Mouse (Mus musculus): Measurements from ENCODE around the gene Kcnh3. TPM values are rescaled to one million over a fixed set of nuclear protein-coding genes. Genes with fewer than 3 reads are reported as not detected.

The Kcnh3 gene
- polyA plus RNA-seq, 1 experiment from 2014 or later, result 0.28 TPM

GRCm38 (mm10) chr15:99259730-99260252 lies 35.1 kb downstream of the Kcnh3 start:
- 0 out of 2 replicates have a peak, but pooled peaks have one; percentile 32 for ATAC-seq (ENCODE audit: low FRiP score, low read depth)
- Histone ChIP-seq H3K4me1 (peaks cover 5% of the 10 kb centered on the region; the same call in 1 of the 2 replicates), H3K36me3 (no peaks in the 10 kb centered on the region), H3K27ac (no peak overlapping the region), H3K9me3 (no peaks in the 10 kb centered on the region), H3K9ac (no peak overlapping the region), H3K4me2 (replicated peaks) (peak overlapping the region; percentile 49), H3K4me3 (peak overlapping the region; percentile 17; the same call in 1 of the 2 replicates), H3K27me3 (no peaks in the 10 kb centered on the region)
- WGBS, result 4% methylated on average over 8 of the region's 10 CpGs

GRCm38 (mm10) chr15:99262702-99263101 lies 38.0 kb downstream of the Kcnh3 start:
- no peaks in the 10 kb centered on the region for H3K9me3 ChIP-seq
- H3K4me2 ChIP-seq (replicated peaks), result no peak overlapping the region
- no peak overlapping the region for H3K4me3 ChIP-seq
- no peak overlapping the region for H3K27ac ChIP-seq
- no peaks in the 10 kb centered on the region for H3K27me3 ChIP-seq
- ATAC-seq (ENCODE audit: low FRiP score, low read depth), result no peak
- no peak overlapping the region for H3K9ac ChIP-seq
- no peaks in the 10 kb centered on the region for H3K36me3 ChIP-seq
- 34% methylated on average over 10 of the region's 10 CpGs for WGBS
- H3K4me1 ChIP-seq, result peaks cover 5% of the 10 kb centered on the region; the same call in 1 of the 2 replicates

DNA sequence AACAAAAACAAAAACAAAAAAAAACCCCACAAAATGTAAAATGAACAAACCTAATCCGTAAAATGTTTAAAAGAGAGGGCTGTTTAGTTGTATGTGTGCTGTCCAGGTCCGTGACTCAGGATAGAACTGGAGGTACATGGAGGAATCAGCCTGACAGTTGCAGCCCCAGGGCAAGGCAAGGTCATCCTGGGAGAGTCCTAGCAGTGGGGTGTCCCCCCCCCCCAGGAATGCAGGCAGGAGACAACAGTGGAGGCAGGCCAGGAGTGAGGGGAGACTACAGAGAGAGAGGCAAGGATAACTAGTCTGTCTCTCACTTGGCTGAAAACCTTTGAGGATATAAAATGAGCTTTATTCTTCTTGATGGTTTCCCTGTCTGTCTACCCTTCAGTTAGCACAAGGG lies 39.7 kb downstream of the Kcnh3 start:
- no peaks in the 10 kb centered on the region for H3K9me3 ChIP-seq
- no peak for ATAC-seq (ENCODE audit: low FRiP score, low read depth)
- H3K36me3 ChIP-seq, result no peaks in the 10 kb centered on the region
- no peak overlapping the region for H3K4me2 ChIP-seq (replicated peaks)
- H3K27ac ChIP-seq, result no peak overlapping the region
- H3K4me3 ChIP-seq, result no peak overlapping the region
- peaks cover 5% of the 10 kb centered on the region; the same call in 1 of the 2 replicates for H3K4me1 ChIP-seq
- H3K27me3 ChIP-seq, result no peaks in the 10 kb centered on the region
- H3K9ac ChIP-seq, result no peak overlapping the region
- 77% methylated on average over 2 of the region's 2 CpGs for WGBS

DNA sequence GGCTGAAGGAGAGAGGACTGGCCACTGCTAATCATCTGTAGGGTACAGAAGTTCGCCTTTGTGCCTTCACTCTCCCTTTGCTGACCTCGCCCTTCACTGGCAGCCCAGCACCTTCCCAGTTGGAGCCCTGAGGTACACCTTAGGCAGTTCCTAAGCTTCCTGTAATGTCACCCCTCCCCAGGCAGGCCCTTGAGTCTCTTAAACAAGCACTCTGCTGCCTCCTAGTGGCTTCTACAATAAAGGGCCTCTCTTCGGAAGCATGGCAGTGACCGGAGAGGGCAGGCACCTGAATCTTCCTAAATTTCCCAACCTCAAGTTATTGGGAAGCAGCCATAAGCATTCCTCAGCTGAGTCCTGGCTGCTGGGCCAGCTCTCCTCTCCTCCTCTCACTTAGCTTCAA lies 41.0 kb downstream of the Kcnh3 start:
- ATAC-seq (ENCODE audit: low FRiP score, low read depth), result peak; percentile 24; the same call in 1 of the 2 replicates
- no peak overlapping the region for H3K27ac ChIP-seq
- no peaks in the 10 kb centered on the region for H3K9me3 ChIP-seq
- 23% methylated on average over 4 of the region's 4 CpGs for WGBS
- no peak overlapping the region for H3K4me2 ChIP-seq (replicated peaks)
- 0 out of 2 replicates have a peak, but pooled peaks cover 5% of the 10 kb centered on the region for H3K4me1 ChIP-seq
- no peak overlapping the region for H3K4me3 ChIP-seq
- no peaks in the 10 kb centered on the region for H3K27me3 ChIP-seq
- H3K9ac ChIP-seq, result no peak overlapping the region
- no peaks in the 10 kb centered on the region for H3K36me3 ChIP-seq

DNA sequence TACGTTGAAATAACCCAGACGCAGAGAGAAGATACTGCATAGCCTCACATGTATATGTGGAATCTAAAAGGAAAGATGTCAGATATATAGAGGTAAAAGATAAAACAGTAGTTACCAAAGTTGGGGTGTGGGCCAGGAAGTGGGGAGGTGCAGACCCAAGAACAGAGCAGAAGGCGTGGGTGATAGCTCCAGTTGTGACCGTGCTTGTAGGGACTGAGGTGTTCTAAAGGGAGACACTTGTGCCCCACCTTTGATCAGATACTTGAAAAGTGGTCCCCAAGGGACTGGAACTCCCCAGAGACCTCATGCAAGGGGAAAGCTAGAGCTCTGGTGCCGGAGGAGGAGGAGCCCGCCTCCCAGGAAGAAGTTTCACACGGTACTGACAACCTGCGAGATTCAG lies 51.4 kb downstream of the Kcnh3 start:
- H3K4me3 ChIP-seq, result no peak overlapping the region
- WGBS, result 74% methylated on average over 8 of the region's 8 CpGs

GRCm38 (mm10) chr15:99278271-99278670 lies 53.6 kb downstream of the Kcnh3 start:
- Histone ChIP-seq H3K9ac (0 out of 2 replicates have a peak overlapping the region, but pooled peaks have one; percentile 39), H3K4me2 (replicated peaks) (no peak overlapping the region), H3K9me3 (no peaks in the 10 kb centered on the region), H3K4me3 (no peak overlapping the region), H3K4me1 (peaks cover 12% of the 10 kb centered on the region), H3K36me3 (no peaks in the 10 kb centered on the region), H3K27ac (peak overlapping the region; percentile 45; the same call in 1 of the 2 replicates), H3K27me3 (no peaks in the 10 kb centered on the region)
- 75% methylated on average over 7 of the region's 7 CpGs for WGBS
- no peak for ATAC-seq (ENCODE audit: low FRiP score, low read depth)

More for the DNA sequence above, 51.4 kb downstream of the Kcnh3 start:
- Histone ChIP-seq H3K36me3 (no peaks in the 10 kb centered on the region), H3K4me2 (replicated peaks) (no peak overlapping the region), H3K27ac (no peak overlapping the region), H3K9me3 (no peaks in the 10 kb centered on the region), H3K27me3 (no peaks in the 10 kb centered on the region), H3K9ac (no peak overlapping the region), H3K4me1 (peaks cover 15% of the 10 kb centered on the region)
- no peak for ATAC-seq (ENCODE audit: low FRiP score, low read depth)

DNA sequence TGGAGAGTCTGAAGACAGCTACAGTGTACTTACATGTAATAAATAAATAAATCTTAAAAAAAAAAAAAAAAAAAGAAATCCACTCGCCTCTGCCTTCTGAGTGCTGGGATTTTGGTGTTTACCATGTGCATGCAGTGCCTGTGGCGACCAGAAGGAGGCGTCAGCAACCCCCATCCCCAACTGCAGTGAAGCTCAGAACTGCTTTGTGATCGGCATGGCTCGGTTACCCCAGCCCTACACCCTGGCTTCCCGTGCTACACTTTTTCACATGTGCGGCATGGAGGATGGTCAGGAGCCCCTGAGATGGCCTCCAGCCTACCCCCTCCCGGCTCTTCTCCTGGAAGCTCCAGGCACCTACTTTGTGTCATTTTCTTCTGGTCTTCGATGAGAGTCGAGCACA lies 58.8 kb downstream of the Kcnh3 start:
- WGBS, result 69% methylated on average over 10 of the region's 10 CpGs
- Histone ChIP-seq H3K4me3 (no peak overlapping the region), H3K36me3 (no peaks in the 10 kb centered on the region), H3K4me2 (replicated peaks) (no peak overlapping the region), H3K9me3 (no peaks in the 10 kb centered on the region), H3K9ac (no peak overlapping the region), H3K27ac (no peak overlapping the region), H3K4me1 (peaks cover 2% of the 10 kb centered on the region), H3K27me3 (0 out of 2 replicates have a peak, but pooled peaks cover 6% of the 10 kb centered on the region)
- ATAC-seq (ENCODE audit: low FRiP score, low read depth), result no peak

- H3K4me1 ChIP-seq, result no peaks in the 10 kb centered on the region
- 34% methylated on average over 14 of the region's 14 CpGs for WGBS
- no peak overlapping the region for H3K9ac ChIP-seq
- no peaks in the 10 kb centered on the region for H3K9me3 ChIP-seq
- no peak overlapping the region for H3K4me3 ChIP-seq
- H3K27ac ChIP-seq, result no peak overlapping the region
- no peaks in the 10 kb centered on the region for H3K36me3 ChIP-seq
- 0 out of 2 replicates have a peak, but pooled peaks cover 6% of the 10 kb centered on the region for H3K27me3 ChIP-seq
- ATAC-seq (ENCODE audit: low FRiP score, low read depth), result 0 out of 2 replicates have a peak, but pooled peaks have one; percentile 28
- no peak overlapping the region for H3K4me2 ChIP-seq (replicated peaks)
Measured at GRCm38 (mm10) chr15:99284527-99285188, 60.0 kb downstream of the Kcnh3 start.

- Histone ChIP-seq H3K9ac (no peak overlapping the region), H3K9me3 (no peaks in the 10 kb centered on the region)
- no peak for ATAC-seq (ENCODE audit: low FRiP score, low read depth)
Measured at GRCm38 (mm10) chr15:99285189-99285535, 60.5 kb downstream of the Kcnh3 start.

DNA sequence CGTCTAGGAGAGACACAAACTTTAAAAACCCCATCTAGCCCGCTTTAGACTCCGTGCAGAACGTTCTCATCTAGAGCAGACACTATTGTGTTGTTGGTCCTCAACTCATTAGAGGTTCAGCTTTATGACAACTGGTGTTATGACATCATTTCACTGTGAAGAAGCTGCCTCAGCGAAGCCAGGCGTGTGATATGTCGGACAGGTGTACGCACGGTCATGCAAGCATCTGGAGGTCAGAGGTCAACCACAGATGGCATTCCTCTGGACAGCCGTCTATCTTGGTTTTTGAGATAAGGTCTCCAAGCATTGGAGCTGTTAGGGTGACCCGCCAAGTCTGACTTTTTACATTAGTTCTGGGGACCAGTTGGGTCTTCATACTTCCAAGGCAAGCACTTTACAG lies 65.9 kb downstream of the Kcnh3 start:
- Histone ChIP-seq H3K9ac (no peak overlapping the region), H3K4me2 (replicated peaks) (no peak overlapping the region), H3K27ac (no peak overlapping the region), H3K4me1 (peaks cover 7% of the 10 kb centered on the region), H3K4me3 (no peak overlapping the region), H3K36me3 (no peaks in the 10 kb centered on the region), H3K27me3 (no peaks in the 10 kb centered on the region), H3K9me3 (no peaks in the 10 kb centered on the region)
- no peak for ATAC-seq (ENCODE audit: low FRiP score, low read depth)
- WGBS, result 82% methylated on average over 11 of the region's 11 CpGs

More at GRCm38 (mm10) chr15:99285189-99285535, 60.5 kb downstream of the Kcnh3 start:
- H3K27ac ChIP-seq, result no peak overlapping the region
- 53% methylated on average over 8 of the region's 8 CpGs for WGBS
- H3K27me3 ChIP-seq, result 0 out of 2 replicates have a peak, but pooled peaks cover 6% of the 10 kb centered on the region
- H3K4me3 ChIP-seq, result no peak overlapping the region
- H3K4me1 ChIP-seq, result no peaks in the 10 kb centered on the region
- no peak overlapping the region for H3K4me2 ChIP-seq (replicated peaks)
- no peaks in the 10 kb centered on the region for H3K36me3 ChIP-seq
